Mouse (Mus musculus) liver, embryonic 12.5 days (tissue): ENCODE data around the gene Trf. TPM values are rescaled to one million over a fixed set of nuclear protein-coding genes. Genes with fewer than 3 reads are reported as not detected.

Source experiments
- ATAC-seq: fragments of 200-750 bp; cut with Nextera tagmentation; 2 replicates; pipeline ENCODE4 v1.8.0; 2017; ENCODE audit warnings: moderate number of reproducible peaks, mild to moderate bottlenecking, moderate library complexity
- H3K27ac ChIP-seq: fragments of 300-500 bp; sonication (generic); 2 replicates; pipeline ENCODE4 v1.5.1; 2016; ENCODE audit warnings: mild to moderate bottlenecking
- H3K27me3 ChIP-seq: fragments of 300-500 bp; sonication (generic); replicated peaks from 2 replicates; pipeline ENCODE4 v1.6.1; 2016; ENCODE audit warnings: mild to moderate bottlenecking, moderate library complexity
- H3K36me3 ChIP-seq: fragments of 300-500 bp; sonication (generic); 2 replicates; pipeline ENCODE4 v1.6.1; 2016; ENCODE audit warnings: mild to moderate bottlenecking, moderate library complexity
- H3K4me1 ChIP-seq: fragments of 300-500 bp; sonication (generic); 2 replicates; pipeline ENCODE4 v1.6.1; 2016
- H3K4me2 ChIP-seq: fragments of 300-500 bp; sonication (generic); 2 replicates; pipeline ENCODE4 v1.6.1; 2016; ENCODE audit warnings: mild to moderate bottlenecking, moderate library complexity
- H3K4me3 ChIP-seq: fragments of 300-500 bp; sonication (generic); 2 replicates; pipeline ENCODE4 v1.5.1; 2016; ENCODE audit warnings: mild to moderate bottlenecking, moderate library complexity
- H3K9ac ChIP-seq: fragments of 300-500 bp; sonication (generic); 2 replicates; pipeline ENCODE4 v1.6.1; 2016; ENCODE audit warnings: mild to moderate bottlenecking, moderate library complexity
- H3K9me3 ChIP-seq: fragments of 300-500 bp; sonication (generic); replicated peaks from 2 replicates; pipeline ENCODE4 v1.6.1; 2016; ENCODE audit warnings: mild to moderate bottlenecking, moderate library complexity
- WGBS: fragments of 180-500 bp; shearing (Covaris S2); methylation state at CpG from one replicate; pipeline ENCODE4 v1.1.7; 2016; ENCODE audit not compliant: insufficient replicate concordance; 5-methylcytosine and 5-hydroxymethylcytosine counted together
- polyA plus RNA-seq: library from polyadenylated mRNA; unstranded; fragments of >200 nt; fragmentation: Nextera tagmentation; extraction: Ambion mirVana; gene quantifications from 2 replicates; pipeline ENCODE4 v1.2.1, GENCODE M21; 2016

Trf gene
- polyA plus RNA-seq, 1 experiment from 2014 or later = 2,901 TPM

DNA sequence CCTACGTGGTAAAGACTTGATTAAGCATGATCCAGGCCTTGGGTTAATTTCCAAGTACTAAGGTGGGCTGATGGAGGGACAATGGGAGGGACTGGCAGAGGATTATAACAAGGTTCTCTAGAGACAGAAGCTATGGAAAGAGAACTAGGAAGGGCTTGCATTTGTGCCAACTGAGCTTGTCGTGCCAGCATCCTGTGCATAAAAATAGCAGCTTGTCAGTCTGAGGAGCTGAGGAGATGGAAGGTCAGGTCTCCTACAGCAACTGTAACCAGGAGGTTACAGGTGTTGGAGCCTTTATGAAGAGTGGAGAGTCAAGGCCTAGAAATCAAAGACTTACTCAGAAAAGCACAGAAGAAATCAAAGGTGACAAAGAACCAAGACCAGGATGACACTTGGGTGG is 16.6 kb downstream of the Trf start:
- no peak overlapping the region for H3K4me3 ChIP-seq
- ATAC-seq = no peak
- 56% methylated on average over 2 of the region's 2 CpGs for WGBS

DNA sequence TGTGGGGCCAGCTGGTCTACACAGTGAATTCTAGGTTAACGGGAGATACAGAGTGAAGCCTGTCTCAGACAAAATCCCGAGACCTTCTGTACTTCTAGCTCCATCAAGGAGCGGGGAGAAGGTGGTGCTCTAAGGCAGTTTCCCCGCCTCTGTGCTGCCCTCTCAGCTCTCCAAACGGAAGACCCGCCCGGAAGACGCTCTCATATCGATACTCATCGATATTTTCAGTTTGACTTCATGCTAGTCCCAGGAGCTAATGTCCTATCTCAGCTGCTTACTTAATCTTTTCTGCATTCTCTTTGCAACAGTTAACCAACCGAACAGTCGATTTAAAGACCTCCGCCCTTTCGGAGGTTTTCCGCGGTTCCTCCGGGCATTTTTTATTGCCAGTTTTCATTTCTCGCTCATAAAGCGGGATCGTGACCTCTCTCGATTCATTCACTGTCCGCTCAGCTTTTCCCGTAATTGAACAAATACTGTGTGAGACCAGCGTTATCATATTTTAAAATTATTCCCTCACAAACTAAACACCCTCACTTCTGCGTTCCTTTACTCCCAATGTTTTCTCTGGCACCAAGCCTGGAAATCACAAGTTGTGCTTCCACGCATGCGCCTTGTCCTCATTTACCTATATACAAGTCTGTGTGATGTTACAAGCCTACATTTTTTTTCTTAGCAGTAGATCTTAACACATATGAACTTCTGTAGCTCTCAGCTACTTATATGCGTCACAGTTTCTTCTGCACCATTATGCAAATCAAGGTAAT is 17.4 kb downstream of the Trf start:
- H3K9ac ChIP-seq = no peak overlapping the region
- no peaks in the 10 kb centered on the region for H3K9me3 ChIP-seq
- H3K27me3 ChIP-seq = peaks cover 4% of the 10 kb centered on the region; the same call in 1 of the 2 replicates
- H3K27ac ChIP-seq = no peak overlapping the region
- no peaks in the 10 kb centered on the region for H3K4me1 ChIP-seq
- 72% methylated on average over 28 of the region's 28 CpGs for WGBS
- H3K4me3 ChIP-seq = no peak overlapping the region
- peak overlapping the region; percentile 11; the same call in 1 of the 2 replicates for H3K4me2 ChIP-seq
- peaks cover 21% of the 10 kb centered on the region for H3K36me3 ChIP-seq
- no peak for ATAC-seq

More for the DNA sequence above, 16.6 kb downstream of the Trf start:
- no peaks in the 10 kb centered on the region for H3K4me1 ChIP-seq
- H3K9ac ChIP-seq = no peak overlapping the region
- H3K27ac ChIP-seq = no peak overlapping the region
- H3K27me3 ChIP-seq = peaks cover 4% of the 10 kb centered on the region; the same call in 1 of the 2 replicates
- peaks cover 21% of the 10 kb centered on the region for H3K36me3 ChIP-seq
- no peaks in the 10 kb centered on the region for H3K9me3 ChIP-seq
- H3K4me2 ChIP-seq = no peak overlapping the region

DNA sequence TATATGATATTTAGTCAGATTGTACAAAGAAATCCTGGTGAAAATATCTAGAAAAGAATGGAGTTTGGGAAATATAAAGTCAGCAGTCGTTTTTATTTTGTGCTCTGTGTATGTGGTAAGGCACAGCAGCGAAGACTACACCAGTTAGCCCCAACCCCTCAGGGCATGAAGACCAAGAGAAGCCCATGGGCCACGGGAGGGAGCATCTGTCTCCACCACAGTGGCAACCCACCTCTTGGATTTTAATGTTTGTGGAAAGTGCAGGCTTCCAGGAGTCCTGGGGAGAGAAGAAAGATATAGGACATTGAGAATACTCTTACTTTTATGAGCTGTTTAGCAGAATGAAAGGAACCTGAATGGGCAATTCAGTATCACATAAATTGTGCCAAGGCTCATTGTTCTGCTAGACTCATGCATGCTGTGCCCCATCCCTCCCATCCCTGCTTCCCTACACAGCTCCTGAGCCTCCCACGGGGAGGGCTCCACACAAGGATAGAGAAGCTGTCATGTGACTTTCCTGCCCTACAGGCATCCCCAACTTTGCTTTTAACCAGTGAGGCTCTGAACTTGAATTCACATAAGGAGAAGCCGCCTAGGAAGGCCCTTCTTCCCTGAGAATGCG is 21.3 kb downstream of the Trf start:
- WGBS = 52% methylated on average over 6 of the region's 6 CpGs
- Histone ChIP-seq H3K4me3 (no peak overlapping the region), H3K4me1 (peaks cover 14% of the 10 kb centered on the region), H3K27ac (no peak overlapping the region), H3K4me2 (no peak overlapping the region), H3K9me3 (no peaks in the 10 kb centered on the region), H3K27me3 (peaks cover 4% of the 10 kb centered on the region; the same call in 1 of the 2 replicates), H3K9ac (no peak overlapping the region), H3K36me3 (peaks cover 9% of the 10 kb centered on the region)
- no peak for ATAC-seq

DNA sequence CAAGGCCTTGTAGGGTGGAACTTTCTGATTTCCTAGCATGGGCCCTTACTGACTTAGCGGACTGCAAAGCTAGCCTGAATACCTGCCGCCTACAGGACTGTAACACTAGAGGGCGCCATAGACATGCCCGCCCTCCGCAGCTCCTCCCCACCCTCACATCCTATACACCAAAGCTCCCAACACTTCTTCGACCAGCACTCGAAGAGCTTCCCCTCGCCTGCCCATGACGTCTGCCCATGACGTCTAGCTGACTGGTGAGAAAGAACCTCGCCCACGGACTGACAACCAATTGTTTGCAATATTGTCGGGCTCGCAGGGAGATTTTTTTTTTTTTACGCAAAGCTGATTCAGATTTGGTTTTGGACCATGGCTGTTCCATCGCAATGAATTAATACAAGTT is 22.4 kb downstream of the Trf start:
- Histone ChIP-seq H3K4me1 (peaks cover 14% of the 10 kb centered on the region), H3K4me3 (0 out of 2 replicates have a peak overlapping the region, but pooled peaks have one; percentile 17), H3K9ac (no peak overlapping the region)

DNA sequence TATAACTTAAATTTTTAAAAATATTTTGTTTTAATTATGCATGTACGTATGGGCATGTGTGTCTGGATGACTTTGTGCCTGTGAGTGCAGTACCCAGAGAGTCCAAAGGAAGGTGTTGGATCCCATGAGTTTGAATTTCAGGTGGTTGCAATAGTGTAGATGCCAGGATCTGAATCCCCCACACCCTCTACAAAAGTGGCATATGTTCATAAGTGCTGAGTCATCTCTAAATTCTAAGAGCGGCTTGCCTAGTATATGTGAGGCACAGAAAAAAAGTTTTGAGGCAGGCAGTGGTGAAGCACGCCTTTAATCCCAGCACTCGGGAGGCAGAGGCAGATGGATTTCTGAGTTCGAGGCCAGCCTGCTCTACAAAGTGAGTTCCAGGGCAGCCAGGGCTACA is 24.5 kb downstream of the Trf start:
- H3K36me3 ChIP-seq = peaks cover 9% of the 10 kb centered on the region
- H3K4me1 ChIP-seq = peaks cover 25% of the 10 kb centered on the region
- 71% methylated on average over 5 of the region's 5 CpGs for WGBS
- H3K27me3 ChIP-seq = no peaks in the 10 kb centered on the region; the same call in 1 of the 2 replicates
- no peak overlapping the region for H3K9ac ChIP-seq
- H3K4me2 ChIP-seq = 0 out of 2 replicates have a peak overlapping the region, but pooled peaks have one; percentile 6
- H3K4me3 ChIP-seq = no peak overlapping the region
- peak overlapping the region; percentile 30; the same call in 1 of the 2 replicates for H3K27ac ChIP-seq
- ATAC-seq = no peak
- H3K9me3 ChIP-seq = no peaks in the 10 kb centered on the region

More for the DNA sequence above, 22.4 kb downstream of the Trf start:
- H3K27ac ChIP-seq = no peak overlapping the region
- peaks cover 4% of the 10 kb centered on the region; the same call in 1 of the 2 replicates for H3K27me3 ChIP-seq
- no peaks in the 10 kb centered on the region for H3K9me3 ChIP-seq
- peaks cover 9% of the 10 kb centered on the region for H3K36me3 ChIP-seq
- peak overlapping the region; percentile 48 for H3K4me2 ChIP-seq
- ATAC-seq = peak; percentile 71
- WGBS = 10% methylated on average over 16 of the region's 16 CpGs

DNA sequence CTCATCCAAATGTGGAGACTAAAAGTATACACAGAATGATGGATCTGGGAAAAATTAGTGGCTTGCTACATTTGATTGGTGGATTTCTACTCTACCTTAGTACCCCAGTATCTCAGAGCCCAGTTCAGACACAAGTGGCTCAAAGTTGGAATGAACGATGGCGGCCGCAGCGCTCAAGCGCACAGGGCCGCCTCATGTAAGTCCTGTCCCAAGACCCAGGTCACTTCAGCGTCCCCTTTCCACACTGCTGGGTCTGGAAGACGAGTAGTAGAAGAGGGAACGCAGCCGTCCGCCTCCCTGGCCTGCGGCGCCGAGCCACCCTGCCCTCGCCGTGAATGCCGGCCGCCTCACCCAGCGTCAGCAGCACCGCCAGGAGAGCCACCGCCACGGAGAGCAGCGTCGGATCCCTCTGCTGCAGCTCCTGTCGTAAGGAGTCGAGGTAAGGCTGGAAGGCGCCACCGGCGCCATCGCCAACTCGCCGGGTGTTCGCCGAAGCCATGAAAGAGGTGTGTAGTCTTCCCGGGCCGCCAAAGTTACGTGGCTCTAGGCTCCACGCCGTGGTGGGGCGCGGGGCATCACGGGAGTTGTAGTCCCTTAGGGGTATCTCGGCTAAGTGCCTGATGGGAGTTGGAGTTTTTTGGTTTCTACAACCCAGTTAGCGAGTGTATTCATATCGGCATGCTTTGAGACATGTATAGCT is 28.5 kb downstream of the Trf start, which contains the start of gene Srprb:
Gene Srprb, minus strand, starts transcription at position 577 of the 700 bp plus-strand sequence.
- 0% methylated on average over 45 of the region's 45 CpGs for WGBS
- no peaks in the 10 kb centered on the region for H3K9me3 ChIP-seq
- H3K4me1 ChIP-seq = peaks cover 28% of the 10 kb centered on the region
- H3K27me3 ChIP-seq = no peaks in the 10 kb centered on the region
- ATAC-seq = peak; percentile 97
- peaks cover 31% of the 10 kb centered on the region for H3K36me3 ChIP-seq
- peak within 1 kb of the TSS; percentile 73 for H3K4me2 ChIP-seq
- H3K9ac ChIP-seq = peak within 1 kb of the TSS; percentile 93
- peak within 1 kb of the TSS; percentile 96 for H3K4me3 ChIP-seq
- H3K27ac ChIP-seq = peak within 1 kb of the TSS; percentile 78

DNA sequence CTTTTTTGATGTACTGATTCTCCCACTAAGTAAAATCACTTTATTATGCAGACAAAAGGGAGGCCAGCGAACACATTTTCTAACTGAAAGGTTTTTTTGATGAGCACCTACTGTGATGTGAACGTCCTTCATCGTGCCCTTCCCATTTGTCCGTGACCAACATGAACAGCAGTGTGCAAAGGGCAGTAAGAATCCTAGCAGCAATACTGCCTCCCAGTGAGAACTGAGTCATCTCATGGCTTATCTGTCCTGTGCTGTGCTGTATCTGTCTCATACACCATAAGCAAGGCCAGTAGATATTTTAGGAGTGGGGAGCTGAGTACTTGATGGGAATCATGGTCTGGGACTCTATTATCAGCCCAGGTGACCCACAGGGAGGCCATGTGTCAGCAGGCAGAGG is 41.8 kb downstream of the Trf start:
- no peak; the same call in 1 of the 2 replicates for ATAC-seq
- Histone ChIP-seq H3K27me3 (no peaks in the 10 kb centered on the region), H3K4me2 (no peak overlapping the region), H3K4me1 (0 out of 2 replicates have a peak, but pooled peaks cover 3% of the 10 kb centered on the region), H3K4me3 (no peak overlapping the region), H3K27ac (no peak overlapping the region), H3K9me3 (no peaks in the 10 kb centered on the region), H3K36me3 (peaks cover 59% of the 10 kb centered on the region), H3K9ac (no peak overlapping the region)
- WGBS = 85% methylated on average over 4 of the region's 4 CpGs

DNA sequence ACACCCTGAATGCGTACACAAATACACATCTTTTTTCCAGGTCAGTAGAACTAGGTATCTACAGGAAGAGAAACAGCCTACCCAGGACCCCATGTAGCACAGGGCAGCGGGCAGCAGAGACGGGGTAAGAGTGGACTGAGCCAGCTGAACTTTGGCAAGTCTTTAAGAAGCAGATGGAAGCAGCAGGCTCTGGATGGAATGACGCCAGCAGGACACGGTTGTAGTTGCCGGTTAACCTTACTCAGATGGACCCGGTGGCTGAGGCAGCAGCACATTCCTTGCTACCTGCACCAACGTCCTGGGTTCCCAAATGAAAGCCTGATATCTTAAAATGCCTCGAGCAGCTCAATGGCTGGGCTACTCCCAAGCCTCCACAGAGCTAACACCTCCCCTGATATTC is 43.5 kb downstream of the Trf start:
- Histone ChIP-seq H3K4me1 (peaks cover 6% of the 10 kb centered on the region; the same call in 1 of the 2 replicates), H3K4me3 (no peak overlapping the region), H3K36me3 (peaks cover 42% of the 10 kb centered on the region), H3K9ac (no peak overlapping the region), H3K4me2 (no peak overlapping the region), H3K9me3 (no peaks in the 10 kb centered on the region), H3K27ac (no peak overlapping the region), H3K27me3 (no peaks in the 10 kb centered on the region)
- ATAC-seq = no peak
- WGBS = 73% methylated on average over 9 of the region's 9 CpGs

DNA sequence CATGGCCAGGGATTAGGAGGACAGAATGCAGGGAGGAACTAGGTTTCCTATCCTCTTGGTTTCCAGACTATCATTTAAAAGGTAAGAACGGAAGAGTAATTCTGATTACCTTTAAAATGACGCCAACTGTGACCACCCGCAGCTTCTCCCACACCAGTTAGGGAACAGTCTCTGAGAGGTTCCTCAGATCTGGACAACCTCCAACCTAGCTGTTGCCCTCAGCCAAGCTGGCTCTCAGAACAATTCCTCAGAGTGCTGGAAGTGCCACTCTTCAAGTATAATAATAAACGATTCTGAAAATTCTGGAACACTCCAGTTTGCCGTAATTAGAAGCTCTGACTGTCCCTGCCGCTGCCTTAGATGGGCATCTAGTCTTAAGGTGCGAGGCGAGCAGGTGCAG is 44.3 kb downstream of the Trf start:
- Histone ChIP-seq H3K9ac (no peak overlapping the region), H3K9me3 (no peaks in the 10 kb centered on the region), H3K4me1 (peaks cover 12% of the 10 kb centered on the region), H3K27ac (no peak overlapping the region), H3K27me3 (no peaks in the 10 kb centered on the region), H3K4me2 (no peak overlapping the region), H3K4me3 (no peak overlapping the region), H3K36me3 (peaks cover 35% of the 10 kb centered on the region)
- ATAC-seq = no peak
- 76% methylated on average over 8 of the region's 8 CpGs for WGBS

DNA sequence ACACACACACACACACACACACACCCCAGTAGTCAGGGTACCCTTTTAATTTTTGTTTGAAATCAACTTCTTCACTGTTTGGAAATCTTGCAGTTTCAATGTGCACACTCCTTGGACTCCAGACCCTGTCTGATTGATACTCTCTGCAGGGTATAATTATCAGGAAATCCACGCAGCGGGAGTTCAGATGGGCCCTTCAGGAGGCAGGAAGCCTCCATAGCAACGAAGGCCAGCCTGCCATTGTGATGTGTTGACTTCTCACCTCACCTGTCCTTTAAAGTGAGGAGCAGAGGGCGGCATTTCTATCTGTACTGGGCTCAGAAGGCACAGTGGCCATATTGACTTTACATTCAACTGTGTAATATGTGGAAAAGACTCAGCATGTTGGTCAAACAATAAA is 45.4 kb downstream of the Trf start:
- 55% methylated on average over 4 of the region's 4 CpGs for WGBS
- Histone ChIP-seq H3K27me3 (no peaks in the 10 kb centered on the region), H3K9me3 (no peaks in the 10 kb centered on the region), H3K9ac (no peak overlapping the region), H3K27ac (no peak overlapping the region), H3K4me2 (no peak overlapping the region), H3K4me3 (no peak overlapping the region), H3K4me1 (peaks cover 23% of the 10 kb centered on the region), H3K36me3 (peaks cover 24% of the 10 kb centered on the region)
- ATAC-seq = no peak

DNA sequence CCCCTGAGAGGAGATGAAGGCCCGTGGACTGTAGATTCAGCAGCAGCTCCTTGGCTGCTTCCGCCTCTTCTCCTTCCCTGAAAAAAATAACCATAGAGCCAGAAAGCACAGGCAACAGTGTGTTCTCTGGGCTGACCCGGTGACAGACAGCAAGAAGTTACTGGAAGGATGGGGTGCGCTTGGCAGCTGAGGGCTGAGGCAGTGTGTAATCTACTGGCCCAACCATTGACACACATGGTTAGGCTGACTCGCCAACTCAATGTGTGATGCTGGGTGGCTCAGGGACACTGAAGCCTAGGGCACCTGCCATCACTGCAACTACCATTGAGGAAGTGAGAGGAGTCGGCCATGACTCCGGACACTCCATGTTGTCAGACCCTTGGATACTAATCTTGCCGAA is 48.4 kb downstream of the Trf start:
- H3K4me1 ChIP-seq = peaks cover 23% of the 10 kb centered on the region
- no peak overlapping the region for H3K4me3 ChIP-seq
- ATAC-seq = no peak
- H3K36me3 ChIP-seq = no peaks in the 10 kb centered on the region
- no peaks in the 10 kb centered on the region for H3K27me3 ChIP-seq
- H3K4me2 ChIP-seq = no peak overlapping the region
- no peak overlapping the region for H3K27ac ChIP-seq
- H3K9ac ChIP-seq = no peak overlapping the region
- 76% methylated on average over 8 of the region's 8 CpGs for WGBS
- no peaks in the 10 kb centered on the region for H3K9me3 ChIP-seq
